ENCODE assay signal across 27 mouse cellular contexts in the genomic region with DNA sequence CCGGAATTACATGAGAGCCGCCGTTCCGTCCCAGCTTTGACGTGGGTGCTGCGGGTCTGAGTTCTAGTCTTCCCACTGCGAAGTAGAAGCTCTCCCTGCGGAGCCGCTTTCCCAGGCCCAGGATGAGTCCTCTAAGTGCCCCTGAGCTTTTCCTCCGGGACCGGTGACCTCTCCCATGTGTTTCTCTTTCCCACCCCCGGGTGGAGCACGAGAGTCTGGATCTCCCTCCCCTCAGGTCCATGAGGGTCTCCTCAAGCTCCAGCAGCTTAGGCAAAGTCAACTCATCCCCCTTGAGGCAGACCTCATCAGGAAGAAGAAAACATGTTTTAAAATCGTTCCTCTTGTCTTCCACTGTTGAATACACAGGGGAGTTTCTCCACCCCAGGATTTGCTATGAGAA.
DNase-seq lines count a peak whose midpoint lies in the region; ATAC-seq and TF ChIP-seq lines count a peak whose summit lies in the region.
"Had no signal": no experiment of that assay in that cellular context is flagged by ENCODE, and none has a peak within 500 bp of the region (broad histone marks: within the 10 kb centered on the region; RNA-seq: fewer than 3 reads in every experiment).

No protein-coding gene starts in this region.

- no peak overlapping the region for H3K27ac ChIP-seq in layer of hippocampus, adult 2 months
- H3K27ac ChIP-seq in forebrain, postnatal 0 days (ENCODE audit: low read depth, low read length), result no peak overlapping the region
- H3K27ac ChIP-seq: embryonic facial prominence, embryonic 10.5 days; embryonic facial prominence, embryonic 13.5 days; forebrain, embryonic 12.5 days; forebrain, embryonic 15.5 days; heart, embryonic 15.5 days; hindbrain, embryonic 12.5 days; hindbrain, embryonic 15.5 days had no signal

- H3K4me2 ChIP-seq in forebrain, postnatal 0 days (ENCODE audit: low read depth), result no peak overlapping the region
- H3K4me2 ChIP-seq: embryonic facial prominence, embryonic 13.5 days; forebrain, embryonic 12.5 days; forebrain, embryonic 15.5 days; heart, embryonic 12.5 days; heart, embryonic 15.5 days; hindbrain, embryonic 12.5 days; hindbrain, embryonic 15.5 days had no signal

- TF ChIP-seq CTCF in layer of hippocampus, adult 2 months (conservative IDR thresholded peaks at IDR 0.05), result peak; percentile 31
- peak; percentile 17 for TF ChIP-seq CTCF in E14TG2a.4 (conservative IDR thresholded peaks at IDR 0.05; ENCODE audit: low read length)
- TF ChIP-seq CTCF in forebrain, postnatal 0 days (IDR thresholded peaks at IDR 0.05; ENCODE audit: low read depth), result no peak; the same call in 1 of the 2 replicates

- peaks cover 44% of the 10 kb centered on the region for H3K4me1 ChIP-seq in E14TG2a.4 (replicated peaks; ENCODE audit: low read depth, low read length)
- H3K4me1 ChIP-seq in forebrain, postnatal 0 days (ENCODE audit: insufficient read depth), result no peaks in the 10 kb centered on the region
- H3K4me1 ChIP-seq: embryonic facial prominence, embryonic 10.5 days; embryonic facial prominence, embryonic 13.5 days; forebrain, embryonic 12.5 days; forebrain, embryonic 15.5 days; heart, embryonic 12.5 days; heart, embryonic 15.5 days; hindbrain, embryonic 15.5 days had no signal

- no peak overlapping the region for H3K9ac ChIP-seq in forebrain, postnatal 0 days
- H3K9ac ChIP-seq: embryonic facial prominence, embryonic 13.5 days; forebrain, embryonic 12.5 days; forebrain, embryonic 15.5 days; heart, embryonic 12.5 days; heart, embryonic 15.5 days; hindbrain, embryonic 12.5 days; hindbrain, embryonic 15.5 days had no signal

- WGBS in forebrain, postnatal 0 days, result 86% methylated on average over 14 of the region's 14 CpGs

- ATAC-seq in forebrain, postnatal 0 days, result no peak
- ATAC-seq: forebrain, embryonic 15.5 days had no signal

- DNase-seq in heart, adult 11 months, result peak; percentile 64
- DNase-seq in heart, adult 9 months (ENCODE audit: low spot score in 2 of 2), result no peak
- no peak for DNase-seq in layer of hippocampus, adult 2 months (ENCODE audit: low spot score in 2 of 2)
- no peak for DNase-seq in layer of hippocampus, postnatal 14 days (ENCODE audit: low spot score in 2 of 2)
- DNase-seq in R1 (ENCODE audit: low read depth, low spot score), result peak; percentile 63
- no peak for DNase-seq in thymus, postnatal 10 days (ENCODE audit: low spot score in 2 of 2)
- no peak for DNase-seq in forebrain, postnatal 0 days
- DNase-seq: adrenal gland, adult 2 months; adrenal gland, postnatal 14 days; cerebellum, adult 11 months; cerebellum, adult 2 months; cerebellum, adult 9-11 months; cerebellum, postnatal 25 days; embryo, embryonic 11 days; gastrocnemius, postnatal 10 days; gastrocnemius, postnatal 36 days; heart, postnatal 14 days had no signal

- H3K27me3 ChIP-seq in E14TG2a.4 (ENCODE audit: insufficient read depth, low read length), result no peaks in the 10 kb centered on the region
- no peaks in the 10 kb centered on the region for H3K27me3 ChIP-seq in forebrain, postnatal 0 days (ENCODE audit: insufficient read depth, low read length)
- H3K27me3 ChIP-seq: embryonic facial prominence, embryonic 13.5 days; forebrain, embryonic 15.5 days; heart, embryonic 12.5 days; heart, embryonic 15.5 days; hindbrain, embryonic 12.5 days; hindbrain, embryonic 15.5 days had no signal

- no peaks in the 10 kb centered on the region for H3K9me3 ChIP-seq in E14TG2a.4 (ENCODE audit: low read length)
- H3K9me3 ChIP-seq in forebrain, postnatal 0 days (ENCODE audit: low read length), result no peaks in the 10 kb centered on the region
- H3K9me3 ChIP-seq: embryonic facial prominence, embryonic 10.5 days; embryonic facial prominence, embryonic 13.5 days; forebrain, embryonic 12.5 days; forebrain, embryonic 15.5 days; heart, embryonic 12.5 days; heart, embryonic 15.5 days; hindbrain, embryonic 12.5 days; hindbrain, embryonic 15.5 days had no signal

- H3K4me3 ChIP-seq in layer of hippocampus, adult 2 months, result no peak overlapping the region
- H3K4me3 ChIP-seq in E14TG2a.4 (replicated peaks; ENCODE audit: low read length), result 0 out of 2 replicates have a peak overlapping the region, but pooled peaks have one; percentile 13
- H3K4me3 ChIP-seq in forebrain, postnatal 0 days (ENCODE audit: low read depth, low read length), result no peak overlapping the region
- H3K4me3 ChIP-seq: embryonic facial prominence, embryonic 10.5 days; embryonic facial prominence, embryonic 13.5 days; erythroblast, embryonic 14.5 days; forebrain, embryonic 12.5 days; forebrain, embryonic 15.5 days; heart, embryonic 12.5 days; heart, embryonic 15.5 days; hindbrain, embryonic 12.5 days; hindbrain, embryonic 15.5 days had no signal

- no peaks in the 10 kb centered on the region for H3K36me3 ChIP-seq in E14TG2a.4 (ENCODE audit: insufficient read depth, low read length)
- H3K36me3 ChIP-seq in forebrain, postnatal 0 days (ENCODE audit: insufficient read depth), result no peaks in the 10 kb centered on the region
- H3K36me3 ChIP-seq: embryonic facial prominence, embryonic 10.5 days; embryonic facial prominence, embryonic 13.5 days; forebrain, embryonic 12.5 days; forebrain, embryonic 15.5 days; heart, embryonic 12.5 days; heart, embryonic 15.5 days; hindbrain, embryonic 12.5 days; hindbrain, embryonic 15.5 days had no signal

Comparison
In these comparisons a context has a peak if more than half of its experiments do, and no peak if none do; other contexts are left out.
1. DNase-seq: peak in heart, adult 11 months (single experiment) and R1 (single experiment); none in heart, adult 9 months (0 of 2), layer of hippocampus, adult 2 months (0 of 2), layer of hippocampus, postnatal 14 days (0 of 2), thymus, postnatal 10 days (0 of 2) and forebrain, postnatal 0 days (single experiment).